8 mouse cellular contexts compared by ENCODE assay signal in genomic region chrX:48033024-48033423, GRCm38 (mm10). TPM values are rescaled to one million over a fixed set of nuclear protein-coding genes. Genes with fewer than 3 reads are reported as not detected.
DNase-seq lines count a peak whose midpoint lies in the region; ATAC-seq and TF ChIP-seq lines count a peak whose summit lies in the region.

No protein-coding gene starts in this region.

- no peak for ATAC-seq in embryonic facial prominence, embryonic 13.5 days (ENCODE audit: insufficient number of reproducible peaks, insufficient read depth, low FRiP score, low TSS enrichment, low read depth)
- ATAC-seq in stomach, embryonic 16.5 days (ENCODE audit: insufficient read depth, low FRiP score) = no peak

- H3K27ac ChIP-seq in layer of hippocampus, adult 2 months = peak overlapping the region; percentile 18; the same call in 1 of the 2 replicates
- H3K27ac ChIP-seq in embryonic facial prominence, embryonic 13.5 days = no peak overlapping the region
- no peak overlapping the region for H3K27ac ChIP-seq in stomach, embryonic 16.5 days (ENCODE audit: low read length)

- TF ChIP-seq CTCF in layer of hippocampus, adult 2 months (conservative IDR thresholded peaks at IDR 0.05) = no peak

- WGBS in embryonic facial prominence, embryonic 13.5 days = 74% methylated on average over 3 of the region's 3 CpGs
- whole genome bisulfite sequencing in stomach, embryonic 16.5 days = 74% methylated on average over 3 of the region's 3 CpGs

- H3K9ac ChIP-seq in embryonic facial prominence, embryonic 13.5 days = 0 out of 2 replicates have a peak overlapping the region, but pooled peaks have one; percentile 3
- H3K9ac ChIP-seq in stomach, embryonic 16.5 days (ENCODE audit: low read length) = no peak overlapping the region

- peak overlapping the region; percentile 74 for H3K4me2 ChIP-seq in embryonic facial prominence, embryonic 13.5 days
- H3K4me2 ChIP-seq in stomach, embryonic 16.5 days (ENCODE audit: low read depth, low read length) = no peak overlapping the region

- H3K4me1 ChIP-seq in embryonic facial prominence, embryonic 13.5 days = no peaks in the 10 kb centered on the region
- H3K4me1 ChIP-seq in stomach, embryonic 16.5 days (ENCODE audit: control insufficient read depth, insufficient read depth, low read length) = no peaks in the 10 kb centered on the region

- DNase-seq in layer of hippocampus, adult 2 months (ENCODE audit: low spot score in 2 of 2) = no peak
- no peak for DNase-seq in layer of hippocampus, adult 9-11 months
- DNase-seq in brain, adult 2 months (ENCODE audit: low read depth, low spot score) = peak; percentile 75
- DNase-seq in kidney, adult 9 months = peak; percentile 43
- DNase-seq in ovary, postnatal 36 days (ENCODE audit: low spot score) = no peak
- no peak for DNase-seq in T-cell, adult 2 months (ENCODE audit: low spot score)

- no peaks in the 10 kb centered on the region for H3K36me3 ChIP-seq in embryonic facial prominence, embryonic 13.5 days
- H3K36me3 ChIP-seq in stomach, embryonic 16.5 days (ENCODE audit: control insufficient read depth, insufficient read depth, low read length) = no peaks in the 10 kb centered on the region

- no peaks in the 10 kb centered on the region for H3K9me3 ChIP-seq in embryonic facial prominence, embryonic 13.5 days
- no peaks in the 10 kb centered on the region for H3K9me3 ChIP-seq in stomach, embryonic 16.5 days (replicated peaks; ENCODE audit: control insufficient read depth, low read length)

- H3K27me3 ChIP-seq in embryonic facial prominence, embryonic 13.5 days = peaks cover 23% of the 10 kb centered on the region
- H3K27me3 ChIP-seq in stomach, embryonic 16.5 days (ENCODE audit: control insufficient read depth, insufficient read depth, low read length) = peaks cover 5% of the 10 kb centered on the region; the same call in 1 of the 2 replicates

- H3K4me3 ChIP-seq in layer of hippocampus, adult 2 months = peak overlapping the region; percentile 53; the same call in 1 of the 2 replicates
- H3K4me3 ChIP-seq in embryonic facial prominence, embryonic 13.5 days = peak overlapping the region; percentile 51
- peak overlapping the region; percentile 49; the same call in 1 of the 2 replicates for H3K4me3 ChIP-seq in stomach, embryonic 16.5 days (replicated peaks; ENCODE audit: low read length)

RNA-seq across cellular contexts. Expression of gene Apln, which starts 1.6 kb away (rescaled TPM):
- 10 to 100 TPM; 12.2 to 15.4 TPM for total RNA-seq in layer of hippocampus, adult 2 months (2021)
- polyA plus RNA-seq in embryonic facial prominence, embryonic 13.5 days (2015; fragmentation: Nextera tagmentation; extraction: Ambion mirVana) = 8.8 and 9.7 TPM in 2 replicates
- polyA plus RNA-seq in stomach, embryonic 16.5 days (2015; fragmentation: Nextera tagmentation; extraction: Ambion mirVana) = 5.1 and 6.5 TPM in 2 replicates

Comparison
In these comparisons a context has a peak if more than half of its experiments do, and no peak if none do; other contexts are left out.
1. DNase-seq: peak in brain, adult 2 months (single experiment) and kidney, adult 9 months (single experiment); none in layer of hippocampus, adult 2 months (0 of 2), layer of hippocampus, adult 9-11 months (single experiment), ovary, postnatal 36 days (single experiment) and T-cell, adult 2 months (single experiment).
2. Peak in every context shown above with its lines, with median percentiles within 50 percentile points of each other: H3K4me3 ChIP-seq.